Mouse (Mus musculus): Measurements from ENCODE around the gene Fuz. TPM values are rescaled to one million over a fixed set of nuclear protein-coding genes. Genes with fewer than 3 reads are reported as not detected.

Gene Fuz
- polyA plus RNA-seq, 1 experiment from 2014 or later, result 7.5 TPM

GRCm38 (mm10) chr7:44949922-44950321 is 54.0 kb downstream of the Fuz start:
- Histone ChIP-seq H3K4me3 (replicated peaks) (no peak overlapping the region), H3K4me1 (replicated peaks) (peaks cover 26% of the 10 kb centered on the region), H3K36me3 (no peaks in the 10 kb centered on the region), H3K9ac (no peak overlapping the region), H3K9me3 (replicated peaks) (no peaks in the 10 kb centered on the region), H3K27me3 (peaks cover 54% of the 10 kb centered on the region), H3K27ac (no peak overlapping the region), H3K4me2 (no peak overlapping the region)
- 46% methylated on average over 6 of the region's 6 CpGs for WGBS (ENCODE audit: insufficient replicate concordance)
- no peak for ATAC-seq (ENCODE audit: low read depth)
- no peak for DNase-seq

DNA sequence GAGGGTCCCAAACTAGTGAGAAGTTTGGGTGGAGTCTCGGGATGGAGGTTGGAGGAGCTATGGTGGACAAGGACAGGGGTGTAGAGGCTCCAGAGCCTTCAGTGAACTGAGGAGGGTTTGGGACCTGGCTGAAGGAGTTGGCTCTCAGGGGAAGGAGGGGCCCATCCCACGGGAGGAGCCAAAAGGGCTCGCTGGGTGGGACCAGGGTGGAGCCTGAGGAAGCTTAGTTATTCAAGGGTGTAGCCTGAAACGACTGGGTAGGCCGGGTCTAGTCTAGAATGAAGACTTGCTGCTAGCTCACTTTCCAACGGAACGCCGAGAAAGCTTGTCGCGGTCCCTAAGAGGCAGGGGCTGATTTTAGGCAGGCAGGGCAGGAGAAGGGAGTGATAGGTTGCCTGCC is 56.1 kb downstream of the Fuz start:
- peak; percentile 75 for DNase-seq
- WGBS (ENCODE audit: insufficient replicate concordance), result under 1% methylated on average over 10 of the region's 10 CpGs

More for the DNA sequence above, 56.1 kb downstream of the Fuz start:
- peaks cover 51% of the 10 kb centered on the region for H3K27me3 ChIP-seq
- peaks cover 26% of the 10 kb centered on the region for H3K4me1 ChIP-seq (replicated peaks)
- peak overlapping the region; percentile 72 for H3K27ac ChIP-seq
- ATAC-seq (ENCODE audit: low read depth), result peak; percentile 85
- peak overlapping the region; percentile 66 for H3K4me3 ChIP-seq (replicated peaks)
- peak overlapping the region; percentile 70 for H3K9ac ChIP-seq
- H3K9me3 ChIP-seq (replicated peaks), result no peaks in the 10 kb centered on the region
- no peaks in the 10 kb centered on the region for H3K36me3 ChIP-seq
- H3K4me2 ChIP-seq, result peak overlapping the region; percentile 98

MicroRNA genes within 50 kb of the gene (microRNA counts, 519-probe panel; counts per million panel counts)
- 114 counts per million for microRNA mmu-miR-707

Small RNA genes within 50 kb of the gene (microRNA-seq; reads per million reads assigned to microRNA genes)
- gene Mir707, result not detected

Other genes with a start within 250 kb of the Fuz start
- gene Myh14, start 225.2 kb upstream of the Fuz start, polyA plus RNA-seq (2015; fragmentation: Nextera tagmentation; extraction: Ambion mirVana), result 0.12 and 0.31 TPM in 2 replicates
- gene Izumo2, start 187.3 kb upstream of the Fuz start, polyA plus RNA-seq (2015; fragmentation: Nextera tagmentation; extraction: Ambion mirVana), result not detected in 2 replicates
- gene Vrk3, start 147.7 kb upstream of the Fuz start, polyA plus RNA-seq (2015; fragmentation: Nextera tagmentation; extraction: Ambion mirVana), result 30.0 and 30.8 TPM in 2 replicates
- gene Zfp473, start 145.0 kb upstream of the Fuz start, polyA plus RNA-seq (2015; fragmentation: Nextera tagmentation; extraction: Ambion mirVana), result 0.99 and 1.1 TPM in 2 replicates
- gene Nup62, start 80.0 kb upstream of the Fuz start, polyA plus RNA-seq (2015; fragmentation: Nextera tagmentation; extraction: Ambion mirVana), result 60.8 and 68.9 TPM in 2 replicates
- 0.70 and 1.1 TPM in 2 replicates for gene Il4i1, start 79.7 kb upstream of the Fuz start, polyA plus RNA-seq (2015; fragmentation: Nextera tagmentation; extraction: Ambion mirVana)
- 5.3 and 5.4 TPM in 2 replicates for gene Atf5, start 79.4 kb upstream of the Fuz start, polyA plus RNA-seq (2015; fragmentation: Nextera tagmentation; extraction: Ambion mirVana)
- 32.0 and 32.1 TPM in 2 replicates for gene Akt1s1, start 47.1 kb upstream of the Fuz start, polyA plus RNA-seq (2015; fragmentation: Nextera tagmentation; extraction: Ambion mirVana)
- gene Tbc1d17, start 47.0 kb upstream of the Fuz start, polyA plus RNA-seq (2015; fragmentation: Nextera tagmentation; extraction: Ambion mirVana), result 29.0 and 30.0 TPM in 2 replicates
- 22.8 and 24.2 TPM in 2 replicates for gene Pnkp, start 38.9 kb upstream of the Fuz start, polyA plus RNA-seq (2015; fragmentation: Nextera tagmentation; extraction: Ambion mirVana)
- gene Ptov1, start 26.3 kb upstream of the Fuz start, polyA plus RNA-seq (2015; fragmentation: Nextera tagmentation; extraction: Ambion mirVana), result 50.4 and 57.0 TPM in 2 replicates
- gene Med25, start 3.4 kb upstream of the Fuz start, polyA plus RNA-seq (2015; fragmentation: Nextera tagmentation; extraction: Ambion mirVana), result 47.2 and 51.2 TPM in 2 replicates
- gene Ap2a1, start 33.4 kb downstream of the Fuz start, polyA plus RNA-seq (2015; fragmentation: Nextera tagmentation; extraction: Ambion mirVana), result 69.5 and 82.4 TPM in 2 replicates
- 0.07 and 0.22 TPM in 2 replicates for gene Tsks, start 47.1 kb downstream of the Fuz start, polyA plus RNA-seq (2015; fragmentation: Nextera tagmentation; extraction: Ambion mirVana)
- 1.9 and 2.3 TPM in 2 replicates for gene Cpt1c, start 78.8 kb downstream of the Fuz start, polyA plus RNA-seq (2015; fragmentation: Nextera tagmentation; extraction: Ambion mirVana)
- gene Prmt1, start 90.5 kb downstream of the Fuz start, polyA plus RNA-seq (2015; fragmentation: Nextera tagmentation; extraction: Ambion mirVana), result 214 and 220 TPM in 2 replicates
- gene Irf3, start 101.6 kb downstream of the Fuz start, polyA plus RNA-seq (2015; fragmentation: Nextera tagmentation; extraction: Ambion mirVana), result 41.0 and 42.4 TPM in 2 replicates
- 18.2 and 20.1 TPM in 2 replicates for gene Bcl2l12, start 102.6 kb downstream of the Fuz start, polyA plus RNA-seq (2015; fragmentation: Nextera tagmentation; extraction: Ambion mirVana)
- gene Scaf1, start 120.3 kb downstream of the Fuz start, polyA plus RNA-seq (2015; fragmentation: Nextera tagmentation; extraction: Ambion mirVana), result 10.4 and 11.8 TPM in 2 replicates
- 14.4 and 15.0 TPM in 2 replicates for gene Rras, start 121.9 kb downstream of the Fuz start, polyA plus RNA-seq (2015; fragmentation: Nextera tagmentation; extraction: Ambion mirVana)
- gene Prr12, start 156.8 kb downstream of the Fuz start, polyA plus RNA-seq (2015; fragmentation: Nextera tagmentation; extraction: Ambion mirVana), result 1.7 and 2.2 TPM in 2 replicates
- 31.5 and 32.0 TPM in 2 replicates for gene Nosip, start 166.3 kb downstream of the Fuz start, polyA plus RNA-seq (2015; fragmentation: Nextera tagmentation; extraction: Ambion mirVana)
- gene Prrg2, start 166.6 kb downstream of the Fuz start, polyA plus RNA-seq (2015; fragmentation: Nextera tagmentation; extraction: Ambion mirVana), result 7.1 and 7.8 TPM in 2 replicates
- gene Rcn3, start 196.1 kb downstream of the Fuz start, polyA plus RNA-seq (2015; fragmentation: Nextera tagmentation; extraction: Ambion mirVana), result 35.6 and 38.7 TPM in 2 replicates
- gene Fcgrt, start 207.8 kb downstream of the Fuz start, polyA plus RNA-seq (2015; fragmentation: Nextera tagmentation; extraction: Ambion mirVana), result 29.2 and 31.9 TPM in 2 replicates
- 1,277 and 1,372 TPM in 2 replicates for gene Rps11, start 228.4 kb downstream of the Fuz start, polyA plus RNA-seq (2015; fragmentation: Nextera tagmentation; extraction: Ambion mirVana)
- gene Rpl13a, start 232.7 kb downstream of the Fuz start, polyA plus RNA-seq (2015; fragmentation: Nextera tagmentation; extraction: Ambion mirVana), result 972 and 1,063 TPM in 2 replicates
- gene Gm45713, start 240.2 kb downstream of the Fuz start, polyA plus RNA-seq (2015; fragmentation: Nextera tagmentation; extraction: Ambion mirVana), result 0.12 and 0.37 TPM in 2 replicates
- gene Flt3l, start 240.4 kb downstream of the Fuz start, polyA plus RNA-seq (2015; fragmentation: Nextera tagmentation; extraction: Ambion mirVana), result 4.5 and 5.4 TPM in 2 replicates

All from liver, embryonic 13.5 days (tissue).